Mouse (Mus musculus): ENCODE measurements at regions not wholly inside any gene's neighbourhood (a gene's known extent, or its start where the extent isn't known, plus 50 kb on each side); places are given as distances from the start of the nearest gene placed in this dataset.

DNA sequence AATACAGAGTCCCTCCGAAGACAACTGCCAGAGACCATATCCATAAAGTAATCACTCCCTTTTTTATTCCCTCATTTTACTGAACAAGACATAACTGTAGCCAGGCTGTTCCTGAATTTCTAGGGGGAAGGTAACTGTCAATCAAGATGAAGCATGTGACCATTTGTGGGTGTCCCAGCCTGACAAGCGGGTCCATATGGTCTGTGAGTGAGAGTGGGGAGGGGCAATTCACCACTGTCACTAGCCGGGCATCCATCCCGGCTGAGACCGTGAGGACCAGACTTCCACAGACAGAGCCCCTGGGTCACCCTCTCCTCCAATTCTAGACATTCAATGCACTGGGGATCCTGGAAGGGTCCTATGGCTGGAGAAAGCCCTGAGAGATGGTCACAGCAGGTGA, 54.6 kb downstream of the Gm11733 start:
- ATAC-seq (ENCODE audit: poor library complexity, severe bottlenecking), result no peak

- no peak for ATAC-seq (ENCODE audit: poor library complexity, severe bottlenecking)
Observed at GRCm38 (mm10) chr11:117540609-117541008, 56.4 kb downstream of the Gm11733 start.

- no peak for ATAC-seq (ENCODE audit: poor library complexity, severe bottlenecking)
Observed at GRCm38 (mm10) chr11:117541205-117541884, 57.2 kb downstream of the Gm11733 start.

DNA sequence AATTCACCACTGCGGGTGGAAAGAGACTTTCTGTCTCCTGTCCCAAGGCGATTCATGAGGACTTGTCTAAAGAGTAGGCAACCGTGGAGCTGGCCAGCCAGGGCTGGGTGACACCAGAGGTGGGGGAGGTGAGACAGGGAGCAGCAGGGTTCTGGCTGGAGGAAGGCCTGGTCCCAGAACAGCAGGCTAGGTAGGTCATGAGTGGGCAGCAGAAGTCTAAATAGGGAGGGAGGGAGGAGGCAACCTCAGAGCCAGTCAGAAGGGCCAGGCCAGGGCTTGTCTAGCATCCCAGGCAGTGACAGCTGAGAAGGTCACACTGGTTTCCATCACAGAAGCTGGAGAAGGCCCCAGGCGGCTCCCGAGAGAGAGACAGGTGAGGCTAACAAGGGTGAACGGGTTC, 59.0 kb downstream of the Gm11733 start:
- ATAC-seq (ENCODE audit: poor library complexity, severe bottlenecking), result no peak

DNA sequence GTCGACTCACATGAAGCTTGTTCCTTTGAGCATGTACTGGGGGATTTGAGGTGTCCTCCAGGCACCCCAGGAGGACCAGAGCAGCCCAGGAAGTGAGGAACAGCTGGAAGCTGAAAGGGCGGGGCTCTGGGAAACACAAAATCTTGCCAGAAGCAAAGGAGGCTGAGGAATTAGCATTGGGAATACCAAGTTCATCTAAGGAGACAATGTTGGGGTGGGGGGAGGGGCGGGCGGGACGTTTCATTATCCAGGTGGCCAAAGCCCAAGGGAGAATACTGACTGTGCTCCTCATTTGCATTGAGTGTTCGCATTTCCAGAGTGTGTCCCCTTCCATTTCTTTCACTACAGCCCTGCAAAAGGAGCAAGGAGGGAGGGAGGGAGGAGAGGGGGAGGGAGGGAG, 60.3 kb downstream of the Gm11733 start:
- ATAC-seq (ENCODE audit: poor library complexity, severe bottlenecking), result no peak

DNA sequence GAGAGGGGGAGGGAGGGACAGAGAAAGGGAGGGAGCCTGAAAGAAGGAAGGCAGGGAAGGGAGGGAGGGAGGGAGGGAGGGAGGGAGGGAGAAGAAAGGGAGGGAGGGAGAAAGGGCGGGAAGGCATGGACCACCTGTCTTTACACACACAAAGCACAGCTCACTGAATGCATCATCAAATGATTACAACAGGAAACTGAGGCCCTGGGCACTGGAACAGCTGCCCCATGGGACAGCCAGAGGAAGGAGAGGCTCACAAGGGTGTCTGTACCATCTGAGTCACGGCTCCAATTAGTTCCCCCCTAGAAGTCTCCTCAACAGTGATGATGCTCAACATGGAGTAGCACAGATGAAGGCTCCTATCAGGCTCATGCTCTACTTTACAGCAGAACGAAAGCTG, 60.8 kb downstream of the Gm11733 start:
- no peak for ATAC-seq (ENCODE audit: poor library complexity, severe bottlenecking)

DNA sequence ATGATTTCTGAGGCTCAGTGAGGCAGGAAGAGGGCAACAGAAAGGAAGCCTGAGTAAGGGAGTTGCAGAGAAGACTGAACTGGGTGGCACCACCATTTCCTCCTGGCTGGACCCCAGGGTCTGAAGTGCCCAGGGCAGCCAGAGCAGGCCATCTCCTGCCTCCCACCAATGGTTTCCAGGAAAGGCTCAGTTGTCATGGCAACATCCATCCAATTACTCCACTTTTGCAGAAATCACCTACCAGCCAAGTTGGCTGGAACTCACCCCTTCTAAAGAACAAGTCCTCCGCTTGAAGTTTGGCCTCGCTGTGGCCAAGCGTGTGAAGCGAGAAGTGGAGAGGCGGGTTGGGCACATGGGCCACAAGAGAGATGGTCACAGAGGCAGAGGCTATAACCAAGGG, 67.8 kb downstream of the Gm11733 start:
- ATAC-seq (ENCODE audit: poor library complexity, severe bottlenecking), result no peak

GRCm38 (mm10) chr11:117552430-117552969, 68.3 kb downstream of the Gm11733 start:
- no peak for ATAC-seq (ENCODE audit: poor library complexity, severe bottlenecking)

DNA sequence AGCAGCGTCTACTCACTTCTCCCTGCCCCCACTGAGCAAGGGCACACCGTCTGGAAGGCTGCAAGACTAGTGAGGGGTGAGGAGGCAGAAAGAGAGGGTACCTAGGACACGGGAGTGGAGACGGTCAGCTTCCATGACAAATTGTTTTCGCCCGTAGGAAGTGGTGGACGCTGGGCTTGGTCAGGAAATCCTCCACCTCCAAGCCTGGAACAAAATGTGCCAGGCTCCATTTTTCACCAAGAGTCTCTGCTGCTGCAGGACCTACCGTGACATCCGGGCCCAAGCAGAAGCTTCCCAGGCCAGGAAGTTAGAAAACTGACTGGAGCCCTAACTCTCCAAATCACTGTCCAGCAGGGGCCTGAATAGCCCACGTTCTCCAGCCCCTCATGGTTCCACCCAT, 69.9 kb downstream of the Gm11733 start:
- ATAC-seq (ENCODE audit: poor library complexity, severe bottlenecking), result no peak

- no peak for ATAC-seq (ENCODE audit: poor library complexity, severe bottlenecking)
Observed at GRCm38 (mm10) chr11:117557474-117558381, 73.6 kb downstream of the Gm11733 start.

- ATAC-seq (ENCODE audit: poor library complexity, severe bottlenecking), result no peak
Observed at GRCm38 (mm10) chr11:117559839-117560238, 75.7 kb downstream of the Gm11733 start.

- ATAC-seq (ENCODE audit: poor library complexity, severe bottlenecking), result no peak
Observed at GRCm38 (mm10) chr11:117567961-117568605, 83.9 kb downstream of the Gm11733 start.

- no peak for ATAC-seq (ENCODE audit: poor library complexity, severe bottlenecking)
Observed at GRCm38 (mm10) chr11:117568606-117568991, 84.4 kb downstream of the Gm11733 start.

- ATAC-seq (ENCODE audit: poor library complexity, severe bottlenecking), result peak; percentile 59
Observed at GRCm38 (mm10) chr11:117569566-117570101, 84.5 kb upstream of the Tnrc6c start.

DNA sequence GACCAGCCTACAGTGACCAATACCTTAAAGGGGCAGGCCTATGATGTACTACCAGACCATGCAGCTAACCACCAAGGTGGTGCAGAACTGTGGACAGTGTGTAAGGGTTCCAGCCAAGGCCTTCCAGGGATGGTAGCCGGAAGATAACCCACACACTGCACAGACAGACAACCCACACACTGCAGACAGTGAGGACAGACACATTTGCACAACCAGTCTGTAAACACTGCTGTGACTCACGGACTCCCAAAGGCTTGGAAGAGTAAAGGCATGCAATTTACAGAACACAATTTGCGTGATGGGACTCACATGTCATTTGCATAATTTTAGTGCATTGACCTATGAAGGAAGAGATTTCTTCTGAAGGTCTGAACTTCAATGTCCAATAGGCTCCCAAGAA, 82.2 kb upstream of the Tnrc6c start:
- ATAC-seq (ENCODE audit: poor library complexity, severe bottlenecking), result no peak

GRCm38 (mm10) chr11:117574721-117575120, 79.4 kb upstream of the Tnrc6c start:
- no peak for ATAC-seq (ENCODE audit: poor library complexity, severe bottlenecking)

- ATAC-seq (ENCODE audit: poor library complexity, severe bottlenecking), result no peak
Observed at GRCm38 (mm10) chr11:117579121-117579520, 75.0 kb upstream of the Tnrc6c start.

DNA sequence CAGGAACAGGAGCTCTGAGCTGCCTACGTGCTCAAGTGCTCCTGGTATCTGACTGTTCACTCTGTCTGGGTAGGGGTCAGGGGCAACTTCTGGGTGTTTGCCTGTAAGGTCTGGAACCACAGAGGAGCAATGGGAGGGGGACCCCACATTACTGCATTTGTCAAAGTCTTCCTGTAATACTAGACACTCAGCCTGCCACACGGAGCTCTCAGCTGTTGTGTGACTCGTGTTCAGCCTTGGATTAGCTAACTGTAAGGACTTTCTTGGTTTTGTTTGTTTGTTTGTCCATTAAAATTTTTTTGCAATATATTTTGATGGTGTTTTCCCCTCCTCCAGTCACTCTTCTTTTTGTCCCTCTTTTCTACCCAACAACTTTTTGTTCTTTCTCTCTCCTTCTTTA, 74.4 kb upstream of the Tnrc6c start:
- ATAC-seq (ENCODE audit: poor library complexity, severe bottlenecking), result no peak

GRCm38 (mm10) chr11:117583478-117583877, 70.6 kb upstream of the Tnrc6c start:
- no peak for ATAC-seq (ENCODE audit: poor library complexity, severe bottlenecking)

GRCm38 (mm10) chr11:117585556-117585955, 68.5 kb upstream of the Tnrc6c start:
- no peak for ATAC-seq (ENCODE audit: poor library complexity, severe bottlenecking)

DNA sequence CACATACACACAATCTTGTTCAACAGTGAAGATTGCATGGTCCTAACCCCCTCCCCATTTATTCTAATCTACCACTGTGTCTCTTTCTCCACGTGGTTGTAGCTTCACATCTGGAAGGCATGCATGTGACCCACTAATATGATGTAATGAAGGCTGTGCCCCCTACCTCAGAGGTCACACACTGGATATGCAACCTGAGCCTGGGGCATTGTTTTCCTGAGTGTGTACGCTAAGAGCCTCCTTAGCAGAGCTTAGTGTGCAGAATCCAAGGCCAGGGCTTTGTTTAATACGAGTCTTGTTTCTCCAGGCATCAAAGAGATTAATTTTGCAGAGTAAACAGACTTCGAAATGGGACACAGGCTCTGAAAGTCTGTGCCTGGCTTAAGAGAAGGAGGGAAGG, 68.0 kb upstream of the Tnrc6c start:
- ATAC-seq (ENCODE audit: poor library complexity, severe bottlenecking), result no peak

All from megakaryocyte, adult 5-6 weeks (primary cell).